Mouse (Mus musculus) urinary bladder, adult 2 months (tissue): ENCODE results near the gene Arv1. TPM values are rescaled to one million over a fixed set of nuclear protein-coding genes. Genes with fewer than 3 reads are reported as not detected.

Experiments used
- polyA plus RNA-seq: library from polyadenylated mRNA; depleted of rRNA; stranded (reverse); fragments of >200 nt; gene quantifications from 2 replicates; pipeline ENCODE4 v1.2.3, GENCODE M21; 2012; rRNA removed

Gene Arv1
- polyA plus RNA-seq, 1 experiment = 15.4 TPM

Other genes with a start within 250 kb of the Arv1 start
- gene Cog2, start 201.4 kb upstream of the Arv1 start, polyA plus RNA-seq = 25.4 and 25.8 TPM in 2 replicates
- gene Agt, start 152.4 kb upstream of the Arv1 start, polyA plus RNA-seq = 1.4 and 1.8 TPM in 2 replicates
- gene Capn9, start 146.0 kb upstream of the Arv1 start, polyA plus RNA-seq = 0.04 TPM in 1 of 2 replicates, not detected in the other
- 42.1 and 45.9 TPM in 2 replicates for gene 2310022B05Rik, start 58.8 kb upstream of the Arv1 start, polyA plus RNA-seq
- 18.2 and 19.1 TPM in 2 replicates for gene Ttc13, start 156 bp upstream of the Arv1 start, polyA plus RNA-seq
- gene Fam89a, start 29.7 kb downstream of the Arv1 start, polyA plus RNA-seq = 1.1 and 1.5 TPM in 2 replicates
- 0.08 and 0.10 TPM in 2 replicates for gene Trim67, start 71.0 kb downstream of the Arv1 start, polyA plus RNA-seq
- gene Gnpat, start 140.9 kb downstream of the Arv1 start, polyA plus RNA-seq = 91.4 and 95.2 TPM in 2 replicates
- gene 2810004N23Rik, start 141.0 kb downstream of the Arv1 start, polyA plus RNA-seq = 23.5 and 25.7 TPM in 2 replicates
- 12.2 and 13.9 TPM in 2 replicates for gene Exoc8, start 175.6 kb downstream of the Arv1 start, polyA plus RNA-seq
- gene Sprtn, start 175.7 kb downstream of the Arv1 start, polyA plus RNA-seq = 17.2 and 17.6 TPM in 2 replicates
- gene Egln1, start 227.2 kb downstream of the Arv1 start, polyA plus RNA-seq = 33.5 and 43.6 TPM in 2 replicates